Mouse (Mus musculus) liver, embryonic 13.5 days (tissue): ENCODE measurements around the gene Dglucy. TPM values are rescaled to one million over a fixed set of nuclear protein-coding genes. Genes with fewer than 3 reads are reported as not detected.

Experiments used
- ATAC-seq: fragments of 200-750 bp; cut with Nextera tagmentation; 2 replicates; pipeline ENCODE4 v1.8.0; 2017; ENCODE audit warnings: low read depth, mild to moderate bottlenecking, moderate number of reproducible peaks, moderate library complexity
- DNase-seq: peaks from one replicate; pipeline ENCODE4 v3.0.0; 2022
- H3K27ac ChIP-seq: fragments of 300-500 bp; sonication (generic); 2 replicates; pipeline ENCODE4 v1.5.1; 2015; ENCODE audit warnings: moderate library complexity, mild to moderate bottlenecking, inconsistent platforms
- H3K27me3 ChIP-seq: fragments of 300-500 bp; sonication (generic); 2 replicates; pipeline ENCODE4 v1.6.1; 2015; ENCODE audit warnings: mild to moderate bottlenecking, inconsistent platforms
- H3K36me3 ChIP-seq: fragments of 300-500 bp; sonication (generic); 2 replicates; pipeline ENCODE4 v1.6.1; 2015; ENCODE audit warnings: mild to moderate bottlenecking, inconsistent platforms
- H3K4me1 ChIP-seq: fragments of 300-500 bp; sonication (generic); replicated peaks from 2 replicates; pipeline ENCODE4 v1.6.1; 2015; ENCODE audit warnings: inconsistent platforms
- H3K4me2 ChIP-seq: fragments of 300-500 bp; sonication (generic); 2 replicates; pipeline ENCODE4 v1.6.1; 2015; ENCODE audit warnings: inconsistent platforms, mild to moderate bottlenecking, moderate library complexity
- H3K4me3 ChIP-seq: fragments of 300-500 bp; sonication (generic); replicated peaks from 2 replicates; pipeline ENCODE4 v1.5.1; 2015; ENCODE audit warnings: mild to moderate bottlenecking, inconsistent platforms
- H3K9ac ChIP-seq: fragments of 300-500 bp; sonication (generic); 2 replicates; pipeline ENCODE4 v1.6.1; 2015; ENCODE audit warnings: mild to moderate bottlenecking, inconsistent platforms
- H3K9me3 ChIP-seq: fragments of 300-500 bp; sonication (generic); replicated peaks from 2 replicates; pipeline ENCODE4 v1.6.1; 2016; ENCODE audit warnings: inconsistent platforms
- WGBS: fragments of 180-500 bp; shearing (Covaris S2); methylation state at CpG from one replicate; pipeline ENCODE4 v1.1.7; 2015; ENCODE audit not compliant: insufficient replicate concordance; 5-methylcytosine and 5-hydroxymethylcytosine counted together
- polyA plus RNA-seq: library from polyadenylated mRNA; unstranded; fragments of >200 nt; fragmentation: Nextera tagmentation; extraction: Ambion mirVana; gene quantifications from 2 replicates; pipeline ENCODE4 v1.2.1, GENCODE M21; 2015

Dglucy gene
- polyA plus RNA-seq, 1 experiment from 2014 or later: 0.93 TPM

- no peaks in the 10 kb centered on the region for H3K4me1 ChIP-seq
- H3K27ac ChIP-seq: no peak overlapping the region
- WGBS: 79% methylated on average over 21 of the region's 21 CpGs
- no peaks in the 10 kb centered on the region for H3K9me3 ChIP-seq
- H3K4me3 ChIP-seq: no peak overlapping the region
- H3K36me3 ChIP-seq: peaks cover 88% of the 10 kb centered on the region
- H3K27me3 ChIP-seq: no peaks in the 10 kb centered on the region
- no peak overlapping the region for H3K9ac ChIP-seq
- no peak overlapping the region for H3K4me2 ChIP-seq
- DNase-seq (no peak), ATAC-seq (no peak)
Measured at GRCm38 (mm10) chr12:100937441-100938360, 158.8 kb downstream of the Dglucy start.

- no peak overlapping the region for H3K27ac ChIP-seq
- no peak for DNase-seq
- no peaks in the 10 kb centered on the region for H3K9me3 ChIP-seq
- H3K4me1 ChIP-seq: no peaks in the 10 kb centered on the region
- no peak overlapping the region for H3K9ac ChIP-seq
- H3K4me2 ChIP-seq: no peak overlapping the region
- no peaks in the 10 kb centered on the region for H3K27me3 ChIP-seq
- 71% methylated on average over 3 of the region's 3 CpGs for WGBS
- no peak for ATAC-seq
- H3K4me3 ChIP-seq: no peak overlapping the region
- peaks cover 96% of the 10 kb centered on the region for H3K36me3 ChIP-seq
Measured at GRCm38 (mm10) chr12:100941361-100941760, 162.5 kb downstream of the Dglucy start.

GRCm38 (mm10) chr12:100943146-100943545 is 164.3 kb downstream of the Dglucy start:
- ATAC-seq: no peak
- H3K4me3 ChIP-seq: no peak overlapping the region
- H3K9me3 ChIP-seq: no peaks in the 10 kb centered on the region
- H3K4me1 ChIP-seq: no peaks in the 10 kb centered on the region
- H3K27me3 ChIP-seq: no peaks in the 10 kb centered on the region
- no peak overlapping the region for H3K4me2 ChIP-seq
- H3K9ac ChIP-seq: no peak overlapping the region
- no peak overlapping the region for H3K27ac ChIP-seq
- no peak for DNase-seq
- peaks cover 97% of the 10 kb centered on the region for H3K36me3 ChIP-seq
- 77% methylated on average over 4 of the region's 4 CpGs for WGBS

GRCm38 (mm10) chr12:100944921-100945336 is 166.1 kb downstream of the Dglucy start:
- ATAC-seq: no peak
- WGBS: 93% methylated on average over 21 of the region's 21 CpGs
- no peaks in the 10 kb centered on the region for H3K9me3 ChIP-seq

GRCm38 (mm10) chr12:100945501-100945900 is 166.6 kb downstream of the Dglucy start:
- Histone ChIP-seq H3K27ac (no peak overlapping the region), H3K9me3 (no peaks in the 10 kb centered on the region), H3K27me3 (no peaks in the 10 kb centered on the region), H3K36me3 (peaks cover 93% of the 10 kb centered on the region), H3K4me3 (no peak overlapping the region), H3K9ac (no peak overlapping the region), H3K4me1 (no peaks in the 10 kb centered on the region), H3K4me2 (no peak overlapping the region)
- WGBS: 87% methylated on average over 12 of the region's 12 CpGs
- ATAC-seq: no peak
- DNase-seq: no peak

More at GRCm38 (mm10) chr12:100944921-100945336, 166.1 kb downstream of the Dglucy start:
- H3K36me3 ChIP-seq: peaks cover 96% of the 10 kb centered on the region
- no peak overlapping the region for H3K4me2 ChIP-seq
- no peak overlapping the region for H3K9ac ChIP-seq
- no peak overlapping the region for H3K4me3 ChIP-seq
- H3K27me3 ChIP-seq: no peaks in the 10 kb centered on the region
- H3K27ac ChIP-seq: no peak overlapping the region
- DNase-seq: no peak
- H3K4me1 ChIP-seq: no peaks in the 10 kb centered on the region

- Histone ChIP-seq H3K9ac (no peak overlapping the region), H3K27ac (no peak overlapping the region), H3K36me3 (peaks cover 91% of the 10 kb centered on the region), H3K27me3 (no peaks in the 10 kb centered on the region), H3K4me2 (no peak overlapping the region), H3K4me1 (no peaks in the 10 kb centered on the region), H3K4me3 (no peak overlapping the region), H3K9me3 (no peaks in the 10 kb centered on the region)
- 83% methylated on average over 12 of the region's 12 CpGs for WGBS
- no peak for ATAC-seq
- DNase-seq: no peak
Measured at GRCm38 (mm10) chr12:100945948-100946347, 167.1 kb downstream of the Dglucy start.

Other genes with a start within 250 kb of the Dglucy start
- gene Rps6ka5, start 52.1 kb upstream of the Dglucy start, polyA plus RNA-seq: 1.4 and 1.6 TPM in 2 replicates
- 0.07 and 0.08 TPM in 2 replicates for gene Gpr68, start 129.1 kb downstream of the Dglucy start, polyA plus RNA-seq
- 5.4 and 5.8 TPM in 2 replicates for gene Ccdc88c, start 250.0 kb downstream of the Dglucy start, polyA plus RNA-seq